Mouse (Mus musculus) liver (tissue): ENCODE measurements around the gene Fut2.
"Not testable (repeated sequence)": the region's sequence is repeated elsewhere in the genome, so short reads cannot be mapped to it uniquely, and the experiment has no call there.

Source experiments
- DNase-seq: peaks from one replicate; pipeline ENCODE4 v3.0.0-alpha.2; 2020; ENCODE audit warnings: mixed read lengths

Fut2 gene

DNA sequence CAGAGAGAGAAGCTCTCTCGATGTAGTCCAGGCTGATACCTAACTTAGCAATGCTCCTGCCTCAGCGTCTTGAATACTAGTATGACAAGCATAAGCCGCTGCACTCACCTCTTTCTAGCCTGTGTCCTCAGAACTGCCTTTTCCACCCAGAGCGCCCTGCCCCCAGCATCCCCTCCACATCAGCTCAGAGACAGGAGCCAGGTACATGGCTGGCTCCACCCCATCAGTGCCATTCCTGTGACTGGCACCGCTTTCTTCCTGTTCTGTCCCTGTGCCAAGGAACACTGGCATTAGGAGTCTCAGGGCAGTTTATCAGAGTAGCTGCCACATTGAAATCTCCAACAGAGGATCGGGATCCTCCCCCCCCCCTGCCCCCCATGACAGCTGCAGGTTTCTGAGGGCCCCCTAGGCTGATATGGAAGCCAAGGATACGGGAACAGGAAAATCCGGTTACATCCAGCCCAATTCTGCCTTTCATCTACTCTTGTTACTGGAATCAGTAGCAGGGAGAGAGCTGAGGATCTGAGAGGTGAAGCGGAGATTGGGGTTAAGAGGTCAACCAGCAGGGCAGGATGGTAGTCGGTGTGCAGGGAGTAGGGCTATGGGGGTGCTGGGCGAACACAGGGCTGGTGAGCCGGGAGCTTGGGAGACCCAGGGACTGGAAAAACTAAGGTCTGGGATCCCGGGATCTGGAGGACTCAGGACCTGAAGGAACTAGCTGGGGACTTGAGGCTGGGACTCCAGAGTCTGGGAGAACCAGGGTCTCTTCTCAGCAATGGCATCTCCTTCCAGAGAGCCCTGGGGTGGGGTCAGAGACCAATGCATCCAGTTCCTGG lies 673 bp downstream of the Fut2 start:
- no peak for DNase-seq

DNA sequence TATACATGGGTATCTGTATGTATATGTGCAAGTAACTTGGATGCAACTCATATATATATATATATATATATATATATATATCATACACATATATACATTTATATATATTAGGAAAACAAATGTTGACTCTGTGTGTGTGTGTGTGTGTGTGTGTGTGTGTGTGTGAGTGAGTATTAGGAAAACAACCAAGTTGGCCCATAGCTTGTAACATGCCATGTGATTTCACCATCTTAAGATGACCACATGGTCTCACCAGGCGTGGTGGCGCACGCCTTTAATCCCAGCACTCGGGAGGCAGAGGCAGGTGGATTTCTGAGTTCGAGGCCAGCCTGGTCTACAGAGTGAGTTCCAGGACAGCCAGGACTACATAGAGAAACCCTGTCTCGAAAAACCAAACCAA lies 4.5 kb downstream of the Fut2 start:
- DNase-seq, result not testable (repeated sequence)

DNA sequence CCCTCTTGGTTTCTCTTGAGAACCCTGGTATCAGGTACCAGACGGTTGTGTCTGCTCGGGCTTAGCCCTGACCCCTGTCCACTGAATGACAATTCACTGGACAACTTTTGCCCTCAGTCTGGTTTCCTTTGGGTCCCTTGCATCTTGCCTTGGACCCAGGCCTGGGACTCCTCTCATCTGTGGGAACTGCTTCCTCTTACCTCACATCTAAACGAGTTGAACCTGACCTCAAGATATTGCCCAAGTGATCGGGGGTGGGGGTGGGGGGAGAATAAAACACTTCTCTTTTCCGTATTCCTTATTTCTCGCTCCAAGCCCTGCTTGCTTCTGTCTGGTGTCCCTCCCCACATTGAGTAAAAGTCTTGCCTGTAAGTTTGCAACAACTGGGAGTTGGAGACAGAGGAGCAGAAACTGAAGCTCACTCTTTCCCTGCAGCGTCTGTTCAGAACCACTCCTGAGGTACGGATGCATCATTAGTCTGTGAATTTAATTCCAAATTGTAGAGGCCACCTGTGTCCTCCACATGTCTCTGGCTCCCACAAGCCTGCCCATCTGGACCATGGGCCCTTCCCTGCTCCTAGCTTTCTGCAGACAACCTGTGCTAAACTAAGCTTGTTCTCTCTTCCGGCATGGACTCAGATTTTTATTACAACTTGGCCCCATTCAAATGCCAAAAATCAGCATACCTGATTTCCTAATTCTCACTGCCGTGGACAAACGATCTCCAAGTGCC lies 5.3 kb downstream of the Fut2 start:
- no peak for DNase-seq

DNA sequence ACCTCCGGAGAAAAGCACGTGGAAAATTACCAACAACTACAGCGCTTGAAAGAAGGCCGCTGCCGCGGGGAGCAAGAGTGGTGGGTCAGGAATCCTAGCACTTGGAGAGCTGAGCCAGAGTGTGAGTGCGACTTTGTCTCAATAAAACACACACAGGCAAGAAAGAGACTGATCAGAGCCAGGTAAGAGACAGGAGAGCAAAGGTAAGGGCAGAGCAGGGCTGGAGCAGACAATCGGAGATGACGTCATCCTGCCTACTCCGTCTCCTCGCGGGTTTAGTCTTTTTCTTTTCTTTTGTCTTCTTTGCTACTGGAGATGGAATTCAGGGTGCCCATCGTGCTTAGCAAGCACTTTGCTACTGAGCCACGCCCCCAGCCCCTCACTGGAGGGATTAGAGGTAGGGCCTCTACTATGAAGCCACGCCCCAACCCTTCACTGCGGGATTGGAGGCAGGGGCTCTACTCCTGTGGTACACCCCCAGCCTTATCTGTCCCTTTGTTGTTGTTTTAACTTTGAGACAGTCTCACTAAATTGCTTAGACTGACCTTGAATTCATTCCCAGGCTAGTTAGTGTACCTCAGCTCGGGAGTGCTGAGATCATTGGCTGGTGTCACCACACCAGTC lies 11.7 kb downstream of the Fut2 start:
- DNase-seq, result peak; percentile 35

DNA sequence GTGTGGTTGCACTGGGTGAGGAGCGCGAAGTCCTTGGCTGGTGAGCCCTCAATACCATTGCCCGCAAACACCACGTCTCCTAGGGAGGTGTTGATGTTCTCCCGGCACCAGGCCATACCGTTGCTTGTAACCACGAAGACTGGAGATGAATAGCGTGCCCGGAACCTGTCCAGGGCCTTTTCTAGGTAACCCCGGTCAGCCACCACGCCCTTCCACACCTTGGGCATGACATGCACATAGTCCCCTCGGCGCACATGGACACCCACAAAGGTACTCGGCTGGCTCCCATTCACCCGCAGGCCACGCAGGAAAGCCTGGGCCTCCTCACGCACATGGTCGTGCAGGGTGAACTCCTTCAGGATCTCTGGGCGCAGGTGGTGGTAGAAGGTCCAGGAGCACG lies 15.7 kb downstream of the Fut2 start:
- not testable (repeated sequence) for DNase-seq

DNA sequence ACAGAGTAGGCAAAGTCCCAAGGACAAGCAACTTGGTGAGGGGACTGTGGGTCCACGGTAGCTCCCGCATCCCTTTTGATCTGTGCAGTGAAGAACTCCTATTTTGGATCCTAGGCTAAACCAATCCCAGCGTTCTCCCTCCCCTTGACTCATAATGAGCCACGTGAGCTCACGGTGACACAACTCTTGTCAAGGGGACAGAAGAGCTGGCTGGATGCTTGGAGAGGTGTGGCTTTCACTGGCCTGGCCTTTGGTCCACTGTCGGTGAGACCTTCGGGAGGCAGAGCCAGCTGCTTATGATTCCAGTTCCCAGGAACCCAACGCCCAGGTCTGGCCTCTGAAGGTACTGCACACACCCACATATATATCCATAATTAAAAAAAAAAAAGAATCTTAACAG lies 16.8 kb downstream of the Fut2 start:
- no peak for DNase-seq

DNA sequence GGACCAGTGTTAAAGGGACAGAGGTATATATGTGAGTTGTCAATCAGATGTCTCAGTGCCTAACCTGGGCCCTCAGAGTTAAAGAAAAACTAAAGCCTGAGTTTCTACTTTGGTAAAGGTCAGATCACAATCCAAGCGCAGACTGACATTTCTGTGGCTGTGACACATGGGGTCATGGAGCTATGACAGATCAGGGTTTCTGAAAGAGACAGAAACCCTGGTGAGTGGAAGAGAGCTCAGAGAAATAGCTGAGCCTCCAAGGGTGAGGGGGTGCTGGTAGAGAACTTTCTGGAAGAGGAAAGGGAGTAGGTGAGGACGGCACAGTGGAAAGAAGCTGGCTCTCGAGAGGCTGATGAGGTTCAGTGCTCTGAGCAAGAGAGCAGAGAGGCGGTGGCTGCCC lies 19.5 kb downstream of the Fut2 start:
- no peak for DNase-seq

DNA sequence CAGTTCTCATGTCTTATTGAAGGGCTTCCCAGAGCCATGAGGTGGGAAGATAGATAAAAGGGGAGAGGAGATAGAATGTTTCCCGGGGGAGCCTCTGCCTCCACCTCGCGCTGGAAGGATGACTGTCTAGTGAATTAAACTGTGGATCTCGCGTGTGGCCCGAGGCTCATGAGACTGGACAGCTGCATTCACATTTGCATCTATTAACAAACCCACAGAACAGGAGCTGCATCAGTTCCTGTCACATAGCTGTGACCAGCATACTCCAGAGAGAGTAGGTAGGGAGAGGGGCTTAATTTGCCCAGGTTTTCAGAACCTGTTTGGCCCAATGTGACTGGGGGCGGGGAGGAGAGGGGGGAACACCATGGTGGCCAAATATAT lies 20.6 kb downstream of the Fut2 start:
- DNase-seq, result no peak

DNA sequence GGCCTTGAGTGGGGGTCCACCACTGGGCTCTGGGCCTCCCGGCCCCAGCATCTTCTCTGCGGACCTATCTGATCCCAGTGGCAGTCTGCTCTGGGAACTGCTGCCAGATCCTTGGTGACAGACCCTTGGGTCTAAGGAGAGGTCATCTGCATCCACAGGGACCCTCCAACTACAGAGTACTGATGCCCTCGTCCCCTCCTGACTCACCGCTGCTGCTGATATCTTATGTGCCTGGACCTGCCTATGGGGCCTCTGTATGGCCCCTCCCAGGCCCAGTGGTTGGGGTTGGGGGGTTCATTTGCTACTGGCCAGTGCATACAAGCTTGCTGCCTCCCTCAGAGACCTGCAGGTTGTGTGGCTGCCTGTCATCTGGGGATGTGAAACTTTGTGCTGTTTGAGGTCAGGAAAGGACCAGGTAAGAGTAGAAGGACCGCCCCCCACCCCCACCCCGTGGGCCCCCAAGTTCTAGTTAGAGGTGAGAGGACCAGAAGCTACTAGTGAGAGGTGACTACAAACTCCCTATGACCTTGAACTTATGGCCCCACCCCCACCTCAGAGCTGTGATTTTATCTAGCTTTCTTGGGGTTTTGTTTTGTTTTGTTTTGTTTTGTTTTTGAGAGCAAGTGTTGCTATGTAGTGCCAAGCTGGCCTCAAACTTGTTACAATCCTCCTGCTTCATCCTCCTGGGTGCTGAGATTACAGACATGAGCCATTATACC lies 21.2 kb downstream of the Fut2 start:
- no peak for DNase-seq

DNA sequence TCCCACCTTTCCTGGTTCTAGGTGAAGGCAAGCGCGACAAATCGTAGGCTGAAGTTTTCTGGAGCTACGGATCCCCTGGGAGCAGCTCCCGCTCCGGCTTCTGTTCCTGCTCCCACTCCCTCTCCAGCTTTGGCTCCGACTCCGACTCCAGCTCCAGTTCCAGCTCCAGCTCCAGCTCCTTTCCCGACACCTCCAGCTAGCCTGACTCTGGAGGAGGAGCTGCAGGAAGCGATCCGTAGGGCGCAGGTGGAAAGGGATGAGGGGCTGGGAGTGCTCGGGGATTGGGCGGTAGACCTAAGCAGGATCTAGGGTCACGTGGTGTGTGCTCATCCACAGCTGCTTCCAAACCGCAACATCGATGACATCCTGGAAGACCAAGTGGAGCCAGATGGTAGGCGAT lies 22.0 kb downstream of the Fut2 start:
- peak; percentile 18 for DNase-seq

DNA sequence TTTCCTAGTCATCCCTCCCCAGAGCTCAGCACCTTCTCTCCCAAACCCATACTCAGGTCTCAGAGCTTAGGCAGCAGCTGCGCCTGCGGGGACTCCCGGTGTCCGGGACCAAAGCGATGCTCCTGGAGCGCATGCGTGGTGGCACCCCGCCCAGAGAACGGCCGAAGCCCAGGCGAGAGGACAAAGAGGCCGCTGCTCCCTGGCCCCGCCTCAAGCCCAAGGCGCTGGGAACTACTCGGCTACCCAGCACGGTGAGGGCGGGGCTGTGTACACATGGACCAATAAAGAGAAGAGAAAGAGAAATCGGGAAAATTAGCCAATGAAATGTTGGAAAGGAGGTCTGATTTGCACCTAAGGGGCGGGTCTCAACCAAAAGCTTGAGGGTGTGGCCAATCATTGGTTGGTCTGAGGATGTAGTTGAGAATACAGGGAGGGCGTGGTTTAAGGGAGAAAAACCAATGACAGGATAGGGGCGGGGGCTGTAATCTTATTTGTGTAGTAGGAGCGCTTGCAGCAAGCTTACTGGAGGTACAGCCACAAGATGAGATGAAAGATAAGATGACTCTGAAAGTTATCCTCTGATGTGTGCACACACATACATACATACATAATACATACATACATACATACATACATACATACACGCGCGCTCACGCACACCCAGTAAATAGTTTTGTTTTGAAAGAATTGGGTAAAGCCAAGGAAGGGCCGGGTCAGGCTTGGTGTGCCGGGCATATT lies 22.6 kb downstream of the Fut2 start:
- DNase-seq, result peak; percentile 89

DNA sequence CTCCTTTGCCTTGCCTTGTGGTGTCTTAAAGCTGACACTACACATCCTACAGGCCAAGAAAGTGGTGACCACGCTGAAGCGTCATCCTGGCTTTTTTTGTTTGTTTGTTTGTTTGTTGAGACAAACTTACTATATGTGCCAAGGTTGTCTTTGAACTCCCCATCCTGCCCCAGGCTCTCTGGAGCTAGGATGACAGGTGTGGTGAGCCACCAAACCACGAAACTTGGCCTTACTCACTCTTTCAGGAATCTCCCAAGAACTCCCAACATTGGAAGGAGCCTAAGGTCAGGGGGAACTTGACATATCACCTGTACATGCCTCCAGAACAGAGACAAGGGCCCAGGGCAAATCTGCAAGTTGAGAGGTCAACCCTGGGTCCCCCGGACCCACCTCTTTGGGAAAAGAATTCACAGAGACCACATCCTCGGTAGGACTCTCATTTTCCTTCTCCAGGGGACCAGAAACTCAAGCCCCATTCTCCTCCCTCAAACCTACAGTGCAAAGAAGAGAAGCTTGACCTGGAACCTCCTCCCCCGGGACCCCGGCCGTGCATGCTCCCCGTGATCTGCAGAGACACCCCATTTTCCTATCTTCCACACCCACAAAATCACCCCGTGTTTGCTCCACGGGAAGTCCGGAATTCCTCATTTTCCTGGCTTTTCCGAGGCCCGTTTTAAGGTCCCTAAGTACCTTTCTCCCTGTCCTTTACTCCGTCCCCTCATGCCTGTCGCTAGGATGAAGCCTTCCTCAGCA lies 23.5 kb downstream of the Fut2 start:
- no peak for DNase-seq

DNA sequence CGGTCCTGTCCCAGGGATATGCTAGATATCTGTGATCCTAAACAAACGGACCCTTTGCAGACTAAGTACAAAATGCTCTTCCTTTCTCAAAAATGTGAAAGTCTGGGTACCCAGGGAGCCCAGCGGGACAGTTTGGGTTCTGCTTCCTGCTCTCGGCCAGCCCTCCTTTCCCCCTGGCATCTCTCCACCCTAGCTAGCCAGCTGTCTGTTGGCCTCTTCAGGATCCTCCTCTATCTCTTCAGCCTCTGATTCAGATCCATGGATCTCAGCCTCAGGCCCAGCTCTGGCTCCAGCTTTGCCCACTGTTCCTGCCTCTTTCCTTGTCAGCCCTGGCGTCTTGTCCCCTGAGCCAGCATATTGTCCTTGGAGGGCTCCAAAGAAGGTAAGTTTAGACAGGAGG lies 24.1 kb downstream of the Fut2 start:
- DNase-seq, result no peak

DNA sequence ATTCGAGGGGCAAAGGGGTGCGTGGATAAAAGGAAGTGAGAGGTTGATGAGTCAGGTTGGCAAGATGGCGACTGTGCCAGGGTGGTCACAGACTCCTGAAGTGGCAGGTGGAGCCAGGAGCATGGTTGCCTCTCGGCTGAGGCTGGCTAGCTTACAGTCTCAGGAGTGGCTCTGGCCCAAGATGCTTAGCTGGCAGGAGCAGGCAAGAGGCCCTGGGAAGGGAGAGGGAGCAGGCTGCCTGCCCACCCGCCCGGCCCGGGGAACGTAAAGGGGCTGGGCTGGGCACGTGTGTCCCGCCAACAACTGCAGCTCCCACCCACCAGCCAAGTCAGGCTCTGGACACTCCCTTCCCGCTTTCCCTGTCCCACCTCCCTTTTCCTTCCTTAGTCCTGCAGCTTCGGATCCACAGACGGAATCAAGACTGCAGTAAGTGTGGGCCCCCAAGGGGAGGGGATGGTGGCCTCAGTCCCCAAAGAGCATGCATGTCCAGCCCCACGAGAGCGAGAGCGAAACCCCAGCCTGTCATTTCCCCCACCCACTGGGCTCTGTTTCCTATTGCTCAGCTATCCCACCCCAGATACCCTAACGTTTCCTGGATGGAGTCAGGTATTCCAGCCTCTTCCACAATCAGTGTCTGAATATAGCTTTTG lies 24.7 kb downstream of the Fut2 start:
- peak; percentile 24 for DNase-seq

DNA sequence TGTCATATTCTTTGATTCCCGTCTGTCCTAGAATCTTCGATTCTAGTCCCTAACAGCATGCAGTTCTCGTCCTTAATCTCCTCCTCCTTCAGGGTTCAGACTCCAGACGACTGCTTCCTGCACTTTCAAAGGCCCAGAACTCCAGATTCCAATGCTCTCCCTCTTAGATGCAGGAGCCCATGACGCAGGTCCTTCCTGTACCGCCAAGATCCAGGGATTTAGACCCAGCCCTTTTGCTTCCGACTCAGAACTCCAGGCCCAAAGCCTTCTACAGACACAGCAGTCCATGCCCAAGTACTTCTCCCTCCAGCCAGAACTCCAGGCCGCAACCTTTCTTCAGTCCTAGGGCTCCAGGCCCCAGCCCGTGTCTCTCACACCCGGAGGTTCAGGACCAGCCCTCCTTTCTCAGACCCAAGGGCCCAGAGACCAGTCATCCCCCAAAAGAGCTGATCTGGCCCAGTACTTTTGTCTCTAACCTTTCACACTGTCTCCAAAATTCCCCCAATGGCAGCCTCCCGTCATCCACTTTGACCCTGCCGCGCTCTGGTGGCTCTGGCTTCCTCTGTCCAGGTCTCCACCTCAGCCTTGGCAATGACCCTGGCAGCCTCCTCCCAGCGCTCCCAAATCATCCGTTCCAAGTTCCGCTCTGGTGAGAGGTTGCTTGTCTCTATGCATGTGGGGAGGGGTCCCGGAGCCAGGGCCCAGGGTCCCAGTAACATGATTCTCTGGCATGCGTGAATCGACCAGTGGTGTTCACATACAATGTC lies 25.8 kb downstream of the Fut2 start:
- no peak for DNase-seq

DNA sequence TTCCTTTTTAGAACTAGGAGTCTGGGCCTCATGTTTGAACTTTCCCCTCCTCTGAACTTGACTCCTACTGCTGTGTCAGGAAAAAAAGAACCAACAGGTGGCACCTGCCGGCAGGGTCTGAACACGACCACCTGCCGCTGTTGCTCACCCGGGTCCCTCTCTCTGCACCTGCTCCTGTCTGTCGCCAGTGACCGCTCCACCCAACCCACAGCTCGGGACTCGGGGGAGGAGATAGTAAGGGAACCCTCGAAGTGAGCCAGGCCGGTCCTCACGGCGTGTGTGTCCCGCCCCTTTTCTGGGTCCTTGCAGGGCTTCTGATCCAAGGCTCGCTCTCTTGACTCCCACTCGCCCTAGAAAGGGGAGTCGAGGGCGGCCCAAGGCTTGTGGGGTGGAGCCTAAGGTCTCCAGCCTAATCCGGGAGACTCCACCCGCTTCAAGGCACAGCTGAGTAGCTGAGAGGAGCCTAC lies 26.6 kb downstream of the Fut2 start, which contains the start of gene Mamstr:
TSS of gene Mamstr (plus strand) at position 417 of the 467 bp plus-strand sequence.
- peak; percentile 16 for DNase-seq

DNA sequence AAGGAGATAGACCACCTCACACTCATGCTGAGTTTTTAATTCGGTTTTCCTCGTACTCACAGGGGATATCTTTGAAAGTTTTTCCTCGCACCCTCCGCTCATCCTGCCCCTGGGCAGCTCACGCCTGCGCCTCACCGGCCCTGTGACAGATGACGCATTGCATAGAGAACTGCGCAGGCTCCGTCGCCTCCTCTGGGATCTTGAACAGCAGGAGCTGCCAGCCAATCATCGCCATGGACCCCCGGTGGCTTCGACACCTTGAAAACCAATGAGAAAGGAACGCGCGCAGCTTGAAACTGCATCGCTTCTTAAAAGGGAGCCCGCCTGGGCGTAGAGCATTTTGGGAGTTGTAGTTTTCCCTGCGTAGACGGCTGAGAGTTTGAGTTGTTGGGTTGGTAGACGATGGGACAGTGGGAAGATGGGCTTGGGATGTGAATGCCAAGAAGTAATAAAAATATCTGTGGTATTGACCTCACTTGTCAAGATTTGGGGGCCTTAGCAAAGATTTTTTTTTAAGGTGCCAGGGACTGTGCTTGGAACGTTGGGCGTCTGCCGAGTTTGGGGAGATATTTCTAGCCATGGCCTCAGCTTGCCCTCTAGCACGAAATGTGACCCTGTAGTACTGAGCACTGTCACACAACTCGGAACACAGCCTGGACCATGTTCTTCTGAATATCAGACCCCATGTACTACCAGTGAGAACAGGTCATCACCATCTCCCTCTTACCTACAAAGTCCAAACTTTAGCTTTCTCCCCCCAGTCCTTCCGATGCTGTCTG lies 27.4 kb downstream of the Fut2 start:
- DNase-seq, result peak; percentile 82

DNA sequence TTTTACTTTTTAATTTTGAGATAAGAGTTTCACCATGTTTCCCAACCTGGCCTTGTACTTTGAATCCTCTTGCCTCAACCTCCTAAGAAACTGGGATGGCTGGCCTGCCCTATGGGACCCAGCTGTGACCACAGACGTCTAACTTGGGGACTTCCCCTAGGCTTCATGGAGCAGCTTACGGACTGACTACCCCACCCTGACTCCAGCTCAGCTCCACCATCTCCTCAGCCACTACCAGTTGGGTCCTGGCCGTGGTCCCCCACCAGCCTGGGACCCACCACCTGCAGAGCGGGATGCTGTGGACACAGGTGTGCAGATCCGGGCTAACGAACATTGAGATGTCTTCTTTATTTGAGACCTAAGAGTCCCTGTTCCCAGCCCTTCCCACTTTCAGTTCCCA lies 28.5 kb downstream of the Fut2 start:
- no peak for DNase-seq
